Mouse (Mus musculus) limb, embryonic 14.5 days (tissue): ENCODE data around the gene Ift22. TPM values are rescaled to one million over a fixed set of nuclear protein-coding genes. Genes with fewer than 3 reads are reported as not detected.
A peak's percentile ranks its signal among the peaks of the same experiment; 100 is the strongest.

Experiments
- ATAC-seq: fragments of 200-750 bp; cut with Nextera tagmentation; 2 replicates; pipeline ENCODE4 v1.8.0; 2017; ENCODE audit warnings: low read depth, moderate number of reproducible peaks, moderate TSS enrichment; ENCODE audit not compliant: low FRiP score
- DNase-seq: peaks from one replicate; pipeline ENCODE4 v3.0.0-alpha.2; 2015; ENCODE audit warnings: low spot score
- H3K27ac ChIP-seq: fragments of 300-500 bp; sonication (generic); replicated peaks from 2 replicates; pipeline ENCODE4 v1.5.1; 2014; ENCODE audit warnings: low read depth, mild to moderate bottlenecking, low read length, moderate library complexity, mixed read lengths
- H3K27me3 ChIP-seq: fragments of 300-500 bp; sonication (generic); 2 replicates; pipeline ENCODE4 v1.6.1; 2014; ENCODE audit warnings: low read length, mixed read lengths; ENCODE audit not compliant: control insufficient read depth, insufficient read depth
- H3K36me3 ChIP-seq: fragments of 300-500 bp; sonication (generic); 2 replicates; pipeline ENCODE4 v1.6.1; 2014; ENCODE audit warnings: mild to moderate bottlenecking, low read length, moderate library complexity, mixed read lengths; ENCODE audit not compliant: control insufficient read depth, insufficient read depth
- H3K4me1 ChIP-seq: fragments of 300-500 bp; sonication (generic); 2 replicates; pipeline ENCODE4 v1.6.1; 2014; ENCODE audit warnings: antibody characterized with exemption, low read length, mixed read lengths; ENCODE audit not compliant: control insufficient read depth, insufficient read depth
- H3K4me2 ChIP-seq: fragments of 300-500 bp; sonication (generic); replicated peaks from 2 replicates; pipeline ENCODE4 v1.6.1; 2014; ENCODE audit warnings: low read depth, mild to moderate bottlenecking, low read length, moderate library complexity; ENCODE audit not compliant: severe bottlenecking
- H3K4me3 ChIP-seq: fragments of 300-500 bp; sonication (generic); replicated peaks from 2 replicates; pipeline ENCODE4 v1.5.1; 2014; ENCODE audit warnings: low read length
- H3K9ac ChIP-seq: fragments of 300-500 bp; sonication (generic); 2 replicates; pipeline ENCODE4 v1.6.1; 2014; ENCODE audit warnings: mild to moderate bottlenecking, low read depth, low read length, moderate library complexity; ENCODE audit not compliant: severe bottlenecking
- H3K9me3 ChIP-seq: fragments of 300-500 bp; sonication (generic); 2 replicates; pipeline ENCODE4 v1.6.1; 2016; ENCODE audit warnings: low read length; ENCODE audit not compliant: control insufficient read depth
- POLR2A ChIP-seq: fragments of 200-500 bp; IDR thresholded peaks from 2 replicates; pipeline ENCODE4 v1.8.0; 2012; ENCODE audit warnings: inconsistent platforms, mild to moderate bottlenecking, moderate library complexity, borderline replicate concordance; ENCODE audit not compliant: insufficient read depth, insufficient read length; ENCODE audit errors: extremely low read depth
- WGBS: fragments of 180-500 bp; shearing (Covaris S2); extraction: QIAGEN DNeasy Blood & Tissue Kit; methylation state at CpG from one replicate; pipeline ENCODE4 v1.1.7; 2014; 5-methylcytosine and 5-hydroxymethylcytosine counted together
- polyA plus RNA-seq, 2 experiments: library from polyadenylated mRNA; depleted of rRNA in 1 of 2; stranded (reverse) in 1 of 2; unstranded in 1 of 2; fragments of >200 nt; fragmentation: Nextera tagmentation in 1 of 2; extraction: Ambion mirVana in 1 of 2; gene quantifications; 2 replicates each; pipeline versions ENCODE4 v1.2.1 to v1.2.3; 2012 to 2014

Gene Ift22
- polyA plus RNA-seq (2012; rRNA removed) (23.4 and 28.8 TPM in 2 replicates), polyA plus RNA-seq (2014; fragmentation: Nextera tagmentation; extraction: Ambion mirVana) (56.6 and 58.9 TPM in 2 replicates)

DNA sequence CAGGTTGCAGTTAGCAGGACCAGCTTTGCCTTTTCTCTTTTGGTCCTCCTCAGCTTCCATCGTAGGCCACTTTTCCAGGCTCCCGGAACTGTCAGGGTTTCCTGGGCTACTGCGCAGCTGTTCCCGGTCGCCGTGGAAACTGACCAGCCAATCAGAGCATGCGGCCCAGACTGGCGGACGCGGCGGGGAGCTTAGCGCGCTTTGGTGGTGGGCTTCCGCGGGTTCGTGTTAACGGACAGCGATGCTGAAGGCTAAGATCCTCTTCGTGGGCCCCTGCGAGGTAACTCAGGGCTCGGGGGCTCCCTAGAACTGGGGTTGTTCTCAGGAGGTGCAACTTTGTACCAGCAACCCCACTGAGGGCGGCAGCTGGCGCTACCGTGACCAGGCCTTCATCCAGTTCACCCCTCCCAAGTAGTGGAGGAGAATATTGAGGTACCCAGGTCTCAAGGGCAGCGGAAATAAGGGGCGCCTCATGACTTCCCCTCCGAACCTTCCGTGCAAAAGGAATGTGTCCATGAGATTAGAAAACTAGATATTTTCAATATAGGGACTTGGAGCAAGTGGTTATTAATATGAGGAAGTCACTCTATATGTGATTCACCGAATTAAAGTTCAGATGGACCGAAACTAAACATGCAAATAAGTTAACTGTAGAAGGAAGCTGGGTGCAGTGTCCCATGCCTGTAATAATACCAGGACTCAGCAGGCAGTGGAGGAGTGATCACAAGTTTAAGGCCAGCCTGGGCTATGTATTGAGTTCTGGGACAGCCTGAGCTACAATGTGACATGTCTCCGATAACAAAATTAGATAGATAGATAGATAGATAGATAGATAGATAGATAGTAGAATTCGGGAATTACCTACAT lies at the start of gene Ift22:
Ift22 (plus strand) TSS at position 160 of the 867 bp plus-strand sequence.
- WGBS = 10% methylated on average over 32 of the region's 32 CpGs
- TF ChIP-seq POLR2A = no peak
- peak; percentile 96 for DNase-seq
- Histone ChIP-seq H3K36me3 (peaks cover 18% of the 10 kb centered on the region), H3K4me2 (peak within 1 kb of the TSS; percentile 58), H3K9ac (peak within 1 kb of the TSS; percentile 64), H3K27ac (no peak within 1 kb of the TSS), H3K9me3 (no peaks in the 10 kb centered on the region), H3K27me3 (no peaks in the 10 kb centered on the region), H3K4me1 (0 out of 2 replicates have a peak, but pooled peaks cover 3% of the 10 kb centered on the region), H3K4me3 (peak within 1 kb of the TSS; percentile 68)
- peak; percentile 94 for ATAC-seq

GRCm38 (mm10) chr5:136861191-136861940 lies 46.6 kb upstream of the Ift22 start:
- H3K4me3 ChIP-seq = 0 out of 2 replicates have a peak overlapping the region, but pooled peaks have one; percentile 7
- WGBS = 3% methylated on average over 20 of the region's 20 CpGs
- DNase-seq = peak; percentile 33

DNA sequence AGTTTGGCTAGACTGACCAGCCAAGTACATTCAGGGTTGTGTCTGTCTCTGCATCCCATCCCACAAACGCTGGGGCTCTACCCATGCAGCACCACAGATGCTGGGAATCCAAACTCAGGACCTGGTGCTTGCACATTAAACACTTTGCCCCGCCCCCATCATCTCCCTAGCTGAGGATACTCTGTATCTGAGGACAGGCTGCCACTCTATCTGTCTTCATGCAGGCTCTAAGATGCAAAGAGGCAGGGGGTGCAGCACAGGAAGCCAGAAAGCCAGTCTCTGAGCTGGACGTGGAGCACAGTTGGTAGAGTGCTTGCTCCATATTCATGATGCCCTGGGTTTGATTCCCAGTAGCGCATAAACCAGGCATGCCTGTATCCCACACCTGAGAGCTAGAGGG lies 45.1 kb upstream of the Ift22 start:
- peaks cover 40% of the 10 kb centered on the region for H3K4me1 ChIP-seq
- 0 out of 2 replicates have a peak overlapping the region, but pooled peaks have one; percentile 7 for H3K9ac ChIP-seq
- no peak for TF ChIP-seq POLR2A
- peak overlapping the region; percentile 83; the same call in 1 of the 2 replicates for H3K27ac ChIP-seq
- no peak overlapping the region for H3K4me2 ChIP-seq
- peaks cover 7% of the 10 kb centered on the region; the same call in 1 of the 2 replicates for H3K36me3 ChIP-seq
- H3K4me3 ChIP-seq = no peak overlapping the region
- ATAC-seq (no peak), DNase-seq (no peak)
- H3K27me3 ChIP-seq = no peaks in the 10 kb centered on the region
- no peaks in the 10 kb centered on the region for H3K9me3 ChIP-seq
- WGBS = 45% methylated on average over 4 of the region's 4 CpGs

More at GRCm38 (mm10) chr5:136861191-136861940, 46.6 kb upstream of the Ift22 start:
- no peak for TF ChIP-seq POLR2A
- H3K27me3 ChIP-seq = no peaks in the 10 kb centered on the region
- H3K36me3 ChIP-seq = peaks cover 7% of the 10 kb centered on the region; the same call in 1 of the 2 replicates
- H3K9ac ChIP-seq = peak overlapping the region; percentile 28; the same call in 1 of the 2 replicates
- peak overlapping the region; percentile 44 for H3K4me2 ChIP-seq
- peak overlapping the region; percentile 79 for H3K27ac ChIP-seq
- H3K9me3 ChIP-seq = no peaks in the 10 kb centered on the region
- H3K4me1 ChIP-seq = peaks cover 40% of the 10 kb centered on the region
- peak; percentile 39; the same call in 1 of the 2 replicates for ATAC-seq

GRCm38 (mm10) chr5:136863276-136863675 lies 44.7 kb upstream of the Ift22 start:
- no peaks in the 10 kb centered on the region for H3K27me3 ChIP-seq
- H3K4me2 ChIP-seq = no peak overlapping the region
- WGBS = 39% methylated on average over 9 of the region's 9 CpGs
- peaks cover 40% of the 10 kb centered on the region for H3K4me1 ChIP-seq
- H3K9ac ChIP-seq = peak overlapping the region; percentile 13; the same call in 1 of the 2 replicates
- ATAC-seq (no peak), DNase-seq (no peak)
- peaks cover 7% of the 10 kb centered on the region; the same call in 1 of the 2 replicates for H3K36me3 ChIP-seq
- H3K27ac ChIP-seq = peak overlapping the region; percentile 83
- TF ChIP-seq POLR2A = no peak
- H3K9me3 ChIP-seq = no peaks in the 10 kb centered on the region
- no peak overlapping the region for H3K4me3 ChIP-seq
